Mouse (Mus musculus) stomach, postnatal 0 days (tissue): ENCODE data around the gene Ankrd34b.

Source experiments
- CTCF ChIP-seq: IDR thresholded peaks from 2 replicates; pipeline ENCODE4 v1.5.1; 2016; ENCODE audit warnings: antibody characterized with exemption, low read depth, mild to moderate bottlenecking, moderate library complexity
- EP300 ChIP-seq: optimal IDR thresholded peaks from 2 replicates; pipeline ENCODE3; 2016; ENCODE audit warnings: antibody characterized with exemption

- TF ChIP-seq EP300 (no peak), CTCF (no peak)
Observed at GRCm38 (mm10) chr13:92387367-92387766, 38.3 kb upstream of the Ankrd34b start.
